Mouse (Mus musculus) neural tube, embryonic 11.5 days (tissue): ENCODE results near the gene Wdr5. TPM values are rescaled to one million over a fixed set of nuclear protein-coding genes. Genes with fewer than 3 reads are reported as not detected.
A peak's percentile ranks its signal among the peaks of the same experiment; 100 is the strongest.
"Not testable (repeated sequence)": the region's sequence is repeated elsewhere in the genome, so short reads cannot be mapped to it uniquely, and the experiment has no call there.

Experiments
- ATAC-seq: fragments of 200-750 bp; cut with Nextera tagmentation; 2 replicates; pipeline ENCODE4 v1.8.0; 2017; ENCODE audit warnings: moderate number of reproducible peaks, mild to moderate bottlenecking, moderate TSS enrichment, moderate library complexity; ENCODE audit not compliant: insufficient read depth, low FRiP score, low TSS enrichment
- DNase-seq: peaks from one replicate; pipeline ENCODE4 v3.0.0-alpha.2; 2015; ENCODE audit warnings: low spot score
- H3K27ac ChIP-seq: fragments of 300-500 bp; sonication (generic); 2 replicates; pipeline ENCODE4 v1.5.1; 2014; ENCODE audit warnings: low read depth, mild to moderate bottlenecking, low read length
- H3K27me3 ChIP-seq: fragments of 300-500 bp; sonication (generic); 2 replicates; pipeline ENCODE4 v1.6.1; 2014; ENCODE audit warnings: mild to moderate bottlenecking, low read length, mixed read lengths; ENCODE audit not compliant: control insufficient read depth, insufficient read depth
- H3K36me3 ChIP-seq: fragments of 300-500 bp; sonication (generic); 2 replicates; pipeline ENCODE4 v1.6.1; 2014; ENCODE audit warnings: mild to moderate bottlenecking, low read length, moderate library complexity, mixed read lengths; ENCODE audit not compliant: control insufficient read depth, insufficient read depth
- H3K4me1 ChIP-seq: fragments of 300-500 bp; sonication (generic); 2 replicates; pipeline ENCODE4 v1.6.1; 2014; ENCODE audit warnings: low read length, mixed read lengths; ENCODE audit not compliant: control insufficient read depth, insufficient read depth
- H3K4me2 ChIP-seq: fragments of 300-500 bp; sonication (generic); 2 replicates; pipeline ENCODE4 v1.6.1; 2014; ENCODE audit warnings: low read depth, mild to moderate bottlenecking, moderate library complexity
- H3K4me3 ChIP-seq: fragments of 300-500 bp; sonication (generic); 2 replicates; pipeline ENCODE4 v1.5.1; 2014; ENCODE audit warnings: low read depth, low read length
- H3K9ac ChIP-seq: fragments of 300-500 bp; sonication (generic); 2 replicates; pipeline ENCODE4 v1.6.1; 2014; ENCODE audit warnings: mild to moderate bottlenecking, low read length
- H3K9me3 ChIP-seq: fragments of 300-500 bp; sonication (generic); 2 replicates; pipeline ENCODE4 v1.6.1; 2016; ENCODE audit warnings: low read length; ENCODE audit not compliant: control insufficient read depth
- WGBS: fragments of 180-500 bp; shearing (Covaris S2); extraction: QIAGEN DNeasy Blood & Tissue Kit; methylation state at CpG from one replicate; pipeline ENCODE4 v1.1.7; 2014; 5-methylcytosine and 5-hydroxymethylcytosine counted together
- polyA plus RNA-seq: library from polyadenylated mRNA; unstranded; fragments of >200 nt; fragmentation: Nextera tagmentation; extraction: Ambion mirVana; gene quantifications from 2 replicates; pipeline ENCODE4 v1.2.1, GENCODE M21; 2014

Wdr5 gene
- polyA plus RNA-seq, 1 experiment from 2014 or later, result 69.1 TPM

DNA sequence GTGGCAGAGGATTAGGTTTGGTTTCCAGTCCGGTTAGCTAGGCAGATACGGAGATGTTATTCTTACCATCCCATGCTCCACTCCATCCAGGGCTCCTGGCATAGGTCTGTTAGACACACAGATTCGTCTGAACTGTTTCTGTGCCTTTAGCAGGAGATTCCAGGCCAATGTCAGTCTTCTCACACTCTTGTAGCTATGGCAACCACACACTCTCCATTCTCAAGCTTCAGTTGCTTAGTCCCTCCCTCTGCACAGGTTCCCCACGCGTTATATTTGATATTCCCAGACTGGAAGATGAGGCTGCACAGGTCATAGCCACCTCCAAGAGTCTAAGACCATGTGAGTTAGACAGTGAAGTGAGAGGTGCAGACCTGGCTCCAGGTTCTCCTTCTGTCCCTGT, 1.1 kb upstream of the Wdr5 start:
- H3K4me3 ChIP-seq, result peak overlapping the region; percentile 87
- 77% methylated on average over 5 of the region's 5 CpGs for WGBS
- H3K9ac ChIP-seq, result peak overlapping the region; percentile 92
- ATAC-seq, result no peak
- no peak for DNase-seq
- H3K9me3 ChIP-seq, result no peaks in the 10 kb centered on the region
- no peaks in the 10 kb centered on the region for H3K27me3 ChIP-seq
- 0 out of 2 replicates have a peak overlapping the region, but pooled peaks have one; percentile 69 for H3K27ac ChIP-seq
- H3K4me1 ChIP-seq, result peaks cover 11% of the 10 kb centered on the region
- peak overlapping the region; percentile 82 for H3K4me2 ChIP-seq
- H3K36me3 ChIP-seq, result 0 out of 2 replicates have a peak, but pooled peaks cover 5% of the 10 kb centered on the region

DNA sequence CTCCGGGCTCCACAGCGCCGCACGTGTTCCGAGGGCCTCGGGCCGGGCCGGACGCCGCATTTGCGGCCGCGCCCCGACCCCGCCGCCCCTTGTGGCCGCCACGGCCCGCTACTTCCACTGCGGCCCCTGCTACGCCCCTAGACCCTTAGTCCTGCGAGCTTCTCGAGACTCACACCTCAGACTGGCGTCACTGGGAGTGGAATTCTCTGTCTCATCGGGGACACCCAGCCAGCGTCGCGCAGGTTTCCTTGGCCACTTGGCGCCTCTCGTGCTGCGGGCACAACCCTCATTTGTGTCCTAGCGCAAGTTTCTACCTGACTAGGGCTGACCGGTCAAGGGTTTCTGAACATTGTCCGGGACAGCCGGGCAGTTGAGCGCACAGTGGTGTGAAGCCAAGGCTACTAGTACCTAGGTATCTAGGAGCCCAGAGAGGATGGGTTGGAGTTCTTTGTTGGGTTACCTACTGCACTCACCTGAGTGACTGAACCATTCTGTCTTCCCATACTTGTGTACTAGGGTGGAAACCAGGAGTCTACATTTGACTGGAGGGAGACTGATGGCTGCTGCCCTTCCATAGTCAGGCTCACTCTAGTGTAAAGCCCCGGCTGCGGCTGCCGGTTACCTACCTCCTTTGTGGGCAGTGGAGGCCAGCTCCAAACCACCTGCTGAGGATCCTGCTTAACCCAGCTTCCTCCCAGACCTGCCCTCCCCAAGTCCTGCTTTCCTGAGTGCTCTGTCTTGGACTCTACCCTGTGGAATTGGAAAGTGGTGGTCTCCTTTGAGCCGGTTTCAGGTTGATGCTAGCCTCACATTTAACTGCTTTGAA, 597 bp downstream of the Wdr5 start:
- Histone ChIP-seq H3K27me3 (no peaks in the 10 kb centered on the region), H3K4me3 (peak overlapping the region; percentile 87), H3K4me1 (peaks cover 11% of the 10 kb centered on the region), H3K27ac (peak overlapping the region; percentile 30; the same call in 1 of the 2 replicates), H3K36me3 (peaks cover 8% of the 10 kb centered on the region; the same call in 1 of the 2 replicates), H3K9ac (peak overlapping the region; percentile 92), H3K4me2 (peak overlapping the region; percentile 82), H3K9me3 (no peaks in the 10 kb centered on the region)
- WGBS, result 0% methylated on average over 37 of the region's 40 CpGs
- no peak for DNase-seq
- ATAC-seq, result peak; percentile 54; the same call in 1 of the 2 replicates

DNA sequence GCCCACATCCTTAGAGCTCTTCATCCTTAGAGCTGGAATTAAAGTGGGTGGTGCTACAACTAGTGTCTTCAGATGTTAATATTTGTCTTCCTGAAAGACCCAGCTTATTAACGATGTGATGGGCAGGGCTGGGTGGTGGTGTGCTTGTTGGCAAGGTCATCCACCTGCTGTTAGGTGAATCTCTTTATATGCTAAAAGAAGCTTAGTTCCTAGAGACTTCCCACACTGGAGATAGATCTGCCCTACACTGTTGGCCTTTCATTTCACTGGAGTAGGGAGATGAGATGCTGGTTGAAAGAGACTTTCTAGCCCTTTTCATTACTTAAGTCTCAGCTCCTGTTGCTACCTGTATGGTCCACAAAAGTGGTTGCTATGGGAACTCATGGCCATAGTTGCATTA, 1.3 kb downstream of the Wdr5 start:
- no peaks in the 10 kb centered on the region for H3K27me3 ChIP-seq
- H3K4me2 ChIP-seq, result peak overlapping the region; percentile 82
- WGBS, result 17% methylated on average over 1 of the region's 1 CpGs
- H3K4me3 ChIP-seq, result peak overlapping the region; percentile 87
- ATAC-seq (no peak), DNase-seq (no peak)
- H3K4me1 ChIP-seq, result peaks cover 11% of the 10 kb centered on the region
- H3K36me3 ChIP-seq, result peaks cover 9% of the 10 kb centered on the region; the same call in 1 of the 2 replicates
- no peak overlapping the region for H3K27ac ChIP-seq
- H3K9me3 ChIP-seq, result no peaks in the 10 kb centered on the region
- peak overlapping the region; percentile 92 for H3K9ac ChIP-seq

DNA sequence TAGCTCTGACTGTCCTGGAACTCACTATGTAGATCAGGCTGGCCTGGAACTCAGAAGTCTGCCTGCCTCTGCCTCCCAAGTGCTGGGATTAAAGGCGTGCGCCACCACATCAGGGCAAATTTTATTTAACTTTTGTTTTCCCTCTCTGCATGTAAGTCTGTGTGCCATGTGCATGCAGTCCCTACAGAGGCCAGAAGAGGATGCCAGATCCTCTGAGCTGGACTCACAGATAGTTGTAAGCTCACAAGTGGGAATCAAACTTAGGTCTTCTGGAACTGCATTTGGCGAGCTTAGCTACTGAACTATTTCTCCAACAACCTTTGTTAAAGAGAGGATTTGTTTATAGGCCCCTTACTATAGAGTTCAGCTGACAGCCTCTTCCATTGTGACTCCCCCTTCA, 3.3 kb downstream of the Wdr5 start:
- 94% methylated on average over 3 of the region's 3 CpGs for WGBS
- H3K27ac ChIP-seq, result no peak overlapping the region
- H3K27me3 ChIP-seq, result no peaks in the 10 kb centered on the region
- H3K9ac ChIP-seq, result no peak overlapping the region
- H3K4me2 ChIP-seq, result no peak overlapping the region
- H3K4me3 ChIP-seq, result no peak overlapping the region
- no peak for DNase-seq
- peaks cover 11% of the 10 kb centered on the region for H3K4me1 ChIP-seq
- no peak for ATAC-seq
- peaks cover 10% of the 10 kb centered on the region; the same call in 1 of the 2 replicates for H3K36me3 ChIP-seq
- no peaks in the 10 kb centered on the region for H3K9me3 ChIP-seq

DNA sequence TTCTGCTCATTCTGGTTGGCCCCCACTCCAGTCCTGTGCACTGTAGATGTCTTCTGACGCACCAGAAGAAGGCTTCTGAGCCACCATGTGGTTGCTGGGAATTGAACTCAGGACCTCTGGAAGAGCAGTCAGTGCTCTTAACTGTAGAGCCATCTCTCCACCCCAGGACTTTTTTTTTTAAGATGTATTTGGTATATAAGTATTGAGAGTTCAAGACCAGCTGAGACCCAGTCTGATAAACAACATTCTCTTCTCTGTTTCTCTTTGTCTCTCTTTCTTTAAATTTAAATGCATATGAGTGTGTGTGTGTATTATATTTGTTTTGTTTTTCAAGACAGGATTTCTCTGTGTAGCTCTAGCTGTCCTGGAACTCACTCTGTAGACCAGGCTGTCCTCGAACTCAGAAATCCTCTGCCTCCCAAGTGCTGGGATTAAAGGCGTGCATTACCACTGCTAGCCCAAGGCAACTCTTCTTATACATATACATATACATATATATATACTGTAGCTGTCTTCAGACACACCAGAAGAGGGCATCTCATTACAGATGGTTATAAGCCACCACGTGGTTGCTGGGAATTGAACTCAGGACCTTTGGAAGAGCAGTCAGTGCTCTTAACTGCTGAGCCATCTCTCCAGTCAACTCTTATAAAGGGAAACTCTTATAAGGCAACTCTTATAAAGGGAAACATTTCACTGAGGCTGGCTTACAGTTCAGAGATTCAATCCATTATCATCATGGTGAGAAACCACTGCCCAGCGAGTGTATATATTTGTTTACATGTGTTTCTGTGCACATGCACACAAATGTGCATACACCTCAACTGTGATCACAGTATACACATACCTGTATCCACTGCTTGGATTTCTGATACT, 23.7 kb downstream of the Wdr5 start:
- not testable (repeated sequence) for DNase-seq, H3K4me2 ChIP-seq, H3K36me3 ChIP-seq, H3K9me3 ChIP-seq, H3K27ac ChIP-seq, H3K9ac ChIP-seq, H3K4me1 ChIP-seq, H3K27me3 ChIP-seq, H3K4me3 ChIP-seq, ATAC-seq
- 70% methylated on average over 5 of the region's 5 CpGs for WGBS

DNA sequence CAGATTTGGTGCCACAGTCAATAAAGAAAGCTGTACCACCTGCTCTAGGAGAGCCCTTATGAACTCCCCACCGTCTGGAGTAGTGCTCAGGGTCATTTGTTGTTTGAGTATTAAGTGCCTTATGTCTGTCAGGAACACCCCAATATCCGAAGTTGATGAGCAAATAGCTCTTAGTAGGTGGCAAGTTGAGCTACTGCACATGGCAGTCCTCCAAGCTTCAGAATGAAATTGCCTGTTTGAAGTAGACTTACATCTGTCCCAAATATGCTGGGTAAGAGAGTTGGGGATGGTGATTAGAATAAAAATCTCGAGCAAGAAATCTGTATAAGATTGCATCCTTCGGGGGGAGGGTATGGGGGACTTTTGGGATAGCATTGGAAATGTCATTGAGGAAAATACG, 24.4 kb downstream of the Wdr5 start:
- Histone ChIP-seq H3K27me3 (no peaks in the 10 kb centered on the region), H3K4me1 (peaks cover 6% of the 10 kb centered on the region), H3K9me3 (no peaks in the 10 kb centered on the region), H3K4me3 (no peak overlapping the region), H3K9ac (no peak overlapping the region), H3K27ac (no peak overlapping the region), H3K36me3 (peaks cover 7% of the 10 kb centered on the region; the same call in 1 of the 2 replicates), H3K4me2 (peak overlapping the region; percentile 11; the same call in 1 of the 2 replicates)
- DNase-seq (no peak), ATAC-seq (no peak)
- WGBS, result 22% methylated on average over 5 of the region's 5 CpGs

DNA sequence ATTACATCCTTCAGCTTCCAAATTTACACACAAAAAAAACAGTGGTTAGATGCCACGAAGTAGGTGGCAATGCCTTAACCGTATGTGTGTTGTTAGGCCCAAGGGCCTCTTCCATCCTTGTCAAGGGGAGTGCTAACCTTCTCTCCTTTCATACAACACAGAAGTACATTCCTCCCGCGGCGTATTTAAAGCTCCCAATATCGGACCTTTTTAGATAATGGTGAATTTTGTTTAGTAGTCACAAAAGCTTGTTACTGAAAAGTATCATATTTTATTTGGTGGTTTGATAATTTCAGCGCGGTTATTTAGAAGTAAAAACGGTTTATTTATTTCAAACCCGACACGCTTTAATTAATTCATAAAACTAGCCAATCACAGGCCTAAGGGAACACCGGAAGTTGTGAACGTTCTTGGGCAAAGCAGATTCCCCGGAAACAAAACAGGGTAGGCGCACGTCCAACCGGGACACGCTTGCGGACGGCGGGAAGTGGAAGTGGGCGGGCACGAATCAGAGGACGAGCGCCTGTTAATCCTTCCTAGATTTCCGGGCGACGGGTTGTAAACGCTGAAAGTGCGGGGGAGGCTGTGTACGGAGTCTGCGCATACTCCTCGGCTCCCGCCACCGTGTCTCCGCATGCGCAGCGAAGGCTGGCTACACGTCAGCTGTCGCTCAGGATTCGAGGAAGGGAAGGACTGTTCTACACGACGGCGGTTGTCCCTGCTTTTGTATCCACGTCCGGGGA, 25.0 kb downstream of the Wdr5 start:
- H3K27me3 ChIP-seq, result no peaks in the 10 kb centered on the region

DNA sequence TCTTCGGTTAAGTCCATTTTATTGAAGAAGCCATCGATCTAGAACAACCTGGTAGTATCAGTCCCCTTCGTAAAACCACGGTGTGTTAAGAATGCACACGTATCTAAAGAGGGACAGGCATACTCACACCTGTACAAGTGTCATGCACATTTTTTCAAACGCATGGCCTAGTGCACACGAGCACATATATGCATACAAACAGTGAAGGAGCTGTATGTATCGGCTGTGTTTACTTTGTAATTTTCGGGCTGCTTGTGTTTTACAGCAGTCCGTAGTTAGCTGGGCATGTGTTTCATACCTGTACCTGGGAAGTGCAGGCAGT, 25.5 kb downstream of the Wdr5 start:
- no peaks in the 10 kb centered on the region for H3K9me3 ChIP-seq
- H3K27me3 ChIP-seq, result no peaks in the 10 kb centered on the region
- DNase-seq (no peak), ATAC-seq (no peak)
- 34% methylated on average over 10 of the region's 10 CpGs for WGBS
- H3K4me3 ChIP-seq, result peak overlapping the region; percentile 36
- H3K27ac ChIP-seq, result peak overlapping the region; percentile 80
- H3K36me3 ChIP-seq, result peaks cover 2% of the 10 kb centered on the region; the same call in 1 of the 2 replicates
- H3K4me1 ChIP-seq, result peaks cover 6% of the 10 kb centered on the region
- H3K9ac ChIP-seq, result peak overlapping the region; percentile 41
- H3K4me2 ChIP-seq, result peak overlapping the region; percentile 69

More for the DNA sequence above, 25.0 kb downstream of the Wdr5 start:
- DNase-seq (peak; percentile 95), ATAC-seq (peak; percentile 98)
- H3K27ac ChIP-seq, result peak overlapping the region; percentile 80
- H3K9ac ChIP-seq, result peak overlapping the region; percentile 41
- peak overlapping the region; percentile 36 for H3K4me3 ChIP-seq
- H3K36me3 ChIP-seq, result peaks cover 5% of the 10 kb centered on the region; the same call in 1 of the 2 replicates
- peak overlapping the region; percentile 69 for H3K4me2 ChIP-seq
- no peaks in the 10 kb centered on the region for H3K9me3 ChIP-seq
- peaks cover 6% of the 10 kb centered on the region for H3K4me1 ChIP-seq
- under 1% methylated on average over 46 of the region's 46 CpGs for WGBS
